Mouse (Mus musculus) heart, embryonic 16.5 days (tissue): ENCODE results near the gene Nadk2. TPM values are rescaled to one million over a fixed set of nuclear protein-coding genes. Genes with fewer than 3 reads are reported as not detected.

Experiments
- ATAC-seq: fragments of 200-750 bp; cut with Nextera tagmentation; replicated peaks from 2 replicates; pipeline ENCODE4 v1.8.0; 2017; ENCODE audit warnings: moderate number of reproducible peaks; ENCODE audit not compliant: insufficient read depth, low FRiP score; ENCODE audit errors: extremely low read depth
- H3K27ac ChIP-seq: fragments of 300-500 bp; sonication (generic); 2 replicates; pipeline ENCODE4 v1.5.1; 2014; ENCODE audit warnings: mild to moderate bottlenecking, low read length, control low read depth, moderate library complexity
- H3K27me3 ChIP-seq: fragments of 300-500 bp; sonication (generic); 2 replicates; pipeline ENCODE4 v1.6.1; 2014; ENCODE audit warnings: low read length, mixed read lengths; ENCODE audit not compliant: control insufficient read depth, insufficient read depth
- H3K36me3 ChIP-seq: fragments of 300-500 bp; sonication (generic); 2 replicates; pipeline ENCODE4 v1.6.1; 2014; ENCODE audit not compliant: control insufficient read depth, insufficient read depth
- H3K4me1 ChIP-seq: fragments of 300-500 bp; sonication (generic); 2 replicates; pipeline ENCODE4 v1.6.1; 2014; ENCODE audit warnings: low read length, mixed read lengths; ENCODE audit not compliant: control insufficient read depth, insufficient read depth
- H3K4me2 ChIP-seq: fragments of 300-500 bp; sonication (generic); 2 replicates; pipeline ENCODE4 v1.6.1; 2014; ENCODE audit warnings: low read depth, mild to moderate bottlenecking, control low read depth, low read length
- H3K4me3 ChIP-seq: fragments of 300-500 bp; sonication (generic); 2 replicates; pipeline ENCODE4 v1.5.1; 2014; ENCODE audit warnings: mild to moderate bottlenecking, control low read depth, low read length
- H3K9ac ChIP-seq: fragments of 300-500 bp; sonication (generic); 2 replicates; pipeline ENCODE4 v1.6.1; 2014; ENCODE audit warnings: low read length, control low read depth
- H3K9me3 ChIP-seq: fragments of 300-500 bp; sonication (generic); replicated peaks from 2 replicates; pipeline ENCODE4 v1.6.1; 2016; ENCODE audit warnings: low read length; ENCODE audit not compliant: control insufficient read depth
- WGBS: fragments of 180-500 bp; shearing (Covaris S2); extraction: QIAGEN DNeasy Blood & Tissue Kit; methylation state at CpG from one replicate; pipeline ENCODE4 v1.1.7; 2014; 5-methylcytosine and 5-hydroxymethylcytosine counted together
- polyA plus RNA-seq: library from polyadenylated mRNA; unstranded; fragments of >200 nt; fragmentation: Nextera tagmentation; extraction: Ambion mirVana; gene quantifications from 2 replicates; pipeline ENCODE4 v1.2.1, GENCODE M21; 2015

The Nadk2 gene
- polyA plus RNA-seq, 1 experiment from 2014 or later, result 45.8 TPM

DNA sequence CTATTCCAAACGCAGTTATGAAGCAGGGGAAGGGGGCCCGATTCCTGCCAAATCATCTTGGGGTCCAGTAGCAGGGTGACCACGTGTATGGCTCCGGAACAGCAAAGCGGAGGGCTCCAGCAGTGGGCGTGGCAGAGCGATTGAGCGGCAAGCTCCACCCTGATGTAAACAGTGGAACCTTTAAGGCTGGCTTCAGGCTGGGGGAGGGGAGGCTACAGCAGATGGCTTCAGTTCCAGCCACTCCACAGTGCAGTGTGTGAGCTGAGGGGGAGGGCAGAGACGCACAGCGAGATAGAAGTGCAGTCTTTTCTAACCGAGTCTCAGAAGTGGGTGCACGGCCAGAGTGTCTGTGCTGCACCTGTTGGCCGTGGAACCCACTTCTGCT is 23.3 kb downstream of the Nadk2 start:
- 12% methylated on average over 13 of the region's 13 CpGs for WGBS
- no peak overlapping the region for H3K27ac ChIP-seq
- H3K27me3 ChIP-seq, result no peaks in the 10 kb centered on the region
- H3K4me3 ChIP-seq, result no peak overlapping the region
- H3K9ac ChIP-seq, result no peak overlapping the region
- H3K9me3 ChIP-seq, result no peaks in the 10 kb centered on the region
- peak; percentile 81; the same call in 1 of the 2 replicates for ATAC-seq
- H3K4me1 ChIP-seq, result peaks cover 6% of the 10 kb centered on the region
- H3K36me3 ChIP-seq, result peaks cover 31% of the 10 kb centered on the region
- H3K4me2 ChIP-seq, result peak overlapping the region; percentile 6; the same call in 1 of the 2 replicates

DNA sequence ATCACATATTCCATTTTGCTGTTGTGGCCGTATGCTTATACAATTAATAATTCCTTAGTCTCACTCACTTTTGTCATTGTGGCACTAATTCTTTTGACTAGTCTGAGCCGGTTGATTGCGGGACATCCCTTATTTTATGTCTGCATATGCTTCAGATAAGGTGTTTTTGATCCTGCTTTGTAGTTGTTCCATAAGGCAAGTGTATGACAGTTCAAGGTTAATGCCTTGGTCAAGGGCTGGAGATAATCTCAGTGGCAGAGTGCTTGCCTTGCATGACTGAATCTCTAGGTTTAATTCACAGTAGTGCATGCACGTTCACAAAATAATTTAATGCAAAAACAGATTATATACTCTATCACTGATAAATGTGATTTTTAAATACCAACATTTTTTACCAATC is 25.8 kb downstream of the Nadk2 start:
- WGBS, result 56% methylated on average over 4 of the region's 4 CpGs
- H3K4me3 ChIP-seq, result no peak overlapping the region
- H3K9ac ChIP-seq, result no peak overlapping the region
- H3K4me1 ChIP-seq, result peaks cover 6% of the 10 kb centered on the region
- no peaks in the 10 kb centered on the region for H3K9me3 ChIP-seq
- H3K27ac ChIP-seq, result no peak overlapping the region
- ATAC-seq, result no peak
- H3K4me2 ChIP-seq, result no peak overlapping the region
- no peaks in the 10 kb centered on the region for H3K27me3 ChIP-seq
- H3K36me3 ChIP-seq, result peaks cover 42% of the 10 kb centered on the region

DNA sequence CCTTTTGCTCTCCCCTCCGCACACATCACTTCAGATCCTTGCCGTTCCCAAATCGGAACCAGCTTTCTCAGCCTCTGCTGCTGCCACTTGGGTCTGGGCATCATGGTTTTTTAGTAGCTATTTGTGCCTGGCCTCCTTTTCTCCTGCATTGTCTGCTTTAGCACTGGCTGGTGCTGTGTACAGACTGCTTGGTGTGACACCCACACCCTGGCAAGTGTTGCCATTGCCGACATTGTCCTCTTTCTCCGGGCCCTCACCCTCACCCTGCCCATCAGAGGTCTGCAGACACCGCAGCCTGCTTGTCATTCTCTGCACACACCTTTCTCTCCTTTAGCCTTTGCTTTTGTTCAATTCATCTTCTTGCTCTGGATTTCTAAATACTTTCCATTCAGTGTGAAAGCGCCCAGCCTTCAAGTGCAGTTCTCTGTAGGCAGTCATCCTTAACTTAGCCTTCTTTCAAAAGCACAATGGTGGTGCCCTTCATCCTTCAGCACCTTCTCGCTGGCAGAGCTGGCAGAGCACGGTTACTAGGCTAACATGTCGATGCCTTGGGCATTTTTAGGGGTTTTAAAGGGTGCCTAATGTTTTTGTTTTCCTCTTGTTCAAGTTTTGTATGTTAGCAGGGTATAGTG is 29.5 kb downstream of the Nadk2 start:
- Histone ChIP-seq H3K36me3 (peaks cover 51% of the 10 kb centered on the region), H3K4me1 (peaks cover 3% of the 10 kb centered on the region; the same call in 1 of the 2 replicates), H3K4me3 (no peak overlapping the region), H3K27ac (no peak overlapping the region), H3K9ac (no peak overlapping the region), H3K4me2 (no peak overlapping the region), H3K27me3 (no peaks in the 10 kb centered on the region), H3K9me3 (no peaks in the 10 kb centered on the region)
- ATAC-seq, result no peak
- WGBS, result 96% methylated on average over 10 of the region's 10 CpGs

DNA sequence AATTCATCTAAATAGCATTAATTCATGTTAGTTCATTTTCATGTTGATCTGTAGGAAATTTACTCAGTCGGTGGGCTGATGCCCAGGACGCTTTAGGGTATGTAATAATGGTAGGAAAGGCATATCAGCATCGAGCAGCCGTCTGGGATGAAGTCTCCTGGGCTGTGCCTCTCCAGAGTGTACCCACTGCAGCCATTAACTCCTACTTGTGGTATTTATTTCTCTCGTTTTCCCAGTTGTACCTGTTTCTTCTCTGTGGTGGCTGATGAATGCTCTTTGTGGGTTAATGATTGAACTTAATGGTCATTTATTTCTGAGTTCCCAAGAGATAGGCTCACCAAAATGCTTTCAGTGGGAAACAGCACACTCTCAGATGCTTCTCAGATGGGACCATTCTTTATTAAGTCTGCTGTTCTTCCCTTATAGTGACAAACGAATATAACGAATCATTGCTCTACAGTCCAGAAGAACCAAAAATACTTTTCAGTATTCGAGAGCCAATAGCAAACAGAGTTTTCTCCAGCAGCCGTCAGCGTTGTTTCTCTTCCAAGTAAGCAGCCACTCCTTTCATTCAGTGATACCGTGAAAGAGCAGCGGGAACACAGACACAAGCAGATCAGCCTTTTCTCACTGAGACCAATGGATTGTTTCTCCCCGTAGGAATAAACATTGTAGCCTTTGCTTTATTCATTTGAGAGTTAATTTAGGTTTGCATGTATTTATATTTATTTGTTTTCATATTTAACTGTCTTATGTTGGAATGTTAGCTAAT is 35.4 kb downstream of the Nadk2 start:
- H3K4me3 ChIP-seq, result no peak overlapping the region
- H3K9me3 ChIP-seq, result no peaks in the 10 kb centered on the region
- no peak for ATAC-seq
- H3K4me1 ChIP-seq, result peaks cover 1% of the 10 kb centered on the region; the same call in 1 of the 2 replicates
- H3K9ac ChIP-seq, result no peak overlapping the region
- WGBS, result 83% methylated on average over 13 of the region's 13 CpGs
- H3K27ac ChIP-seq, result no peak overlapping the region
- no peak overlapping the region for H3K4me2 ChIP-seq
- H3K27me3 ChIP-seq, result no peaks in the 10 kb centered on the region
- peaks cover 43% of the 10 kb centered on the region for H3K36me3 ChIP-seq

DNA sequence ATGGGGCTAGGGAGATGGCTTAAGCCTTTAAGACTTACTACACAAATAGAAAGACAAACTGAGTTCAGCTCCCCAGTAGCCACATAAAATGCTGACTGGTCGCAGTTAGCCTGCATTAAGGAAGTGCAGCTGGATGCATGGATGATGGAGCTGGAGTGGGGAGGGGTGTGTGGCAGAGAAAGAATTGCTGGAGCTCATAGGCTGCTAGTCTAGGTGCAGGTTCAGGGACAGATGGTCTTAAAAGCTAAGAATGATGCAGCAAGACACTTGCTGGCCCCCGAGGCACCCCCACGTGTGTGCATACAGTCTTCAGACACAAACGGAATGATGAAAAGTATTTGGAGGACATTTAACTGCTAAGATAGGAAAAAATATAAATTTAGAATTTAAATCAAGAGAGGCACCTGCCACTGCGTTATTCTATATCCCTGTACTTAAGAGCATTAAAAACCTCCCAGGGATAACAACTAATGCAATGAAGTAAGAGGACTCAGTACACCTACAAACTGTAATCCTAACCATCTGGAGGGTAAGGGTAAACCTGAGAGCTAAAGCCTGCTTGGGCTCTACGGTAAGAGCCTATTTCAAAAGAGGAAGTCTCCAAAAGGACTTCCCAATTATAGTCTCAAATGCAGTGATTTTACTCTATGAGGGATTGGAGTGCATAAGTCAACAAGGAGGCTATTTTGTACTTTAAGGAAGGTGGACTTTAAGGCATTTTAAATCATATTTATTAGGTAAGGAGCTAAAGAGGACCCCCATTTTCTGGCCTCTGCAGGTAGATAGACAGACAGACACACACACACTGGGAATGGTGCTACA is 39.7 kb downstream of the Nadk2 start:
- no peak overlapping the region for H3K27ac ChIP-seq
- H3K9me3 ChIP-seq, result no peaks in the 10 kb centered on the region
- WGBS, result 85% methylated on average over 6 of the region's 6 CpGs
- H3K4me1 ChIP-seq, result peaks cover 3% of the 10 kb centered on the region; the same call in 1 of the 2 replicates
- H3K36me3 ChIP-seq, result peaks cover 32% of the 10 kb centered on the region
- no peak overlapping the region for H3K9ac ChIP-seq
- ATAC-seq, result no peak
- H3K4me2 ChIP-seq, result no peak overlapping the region
- no peak overlapping the region for H3K4me3 ChIP-seq
- no peaks in the 10 kb centered on the region for H3K27me3 ChIP-seq

DNA sequence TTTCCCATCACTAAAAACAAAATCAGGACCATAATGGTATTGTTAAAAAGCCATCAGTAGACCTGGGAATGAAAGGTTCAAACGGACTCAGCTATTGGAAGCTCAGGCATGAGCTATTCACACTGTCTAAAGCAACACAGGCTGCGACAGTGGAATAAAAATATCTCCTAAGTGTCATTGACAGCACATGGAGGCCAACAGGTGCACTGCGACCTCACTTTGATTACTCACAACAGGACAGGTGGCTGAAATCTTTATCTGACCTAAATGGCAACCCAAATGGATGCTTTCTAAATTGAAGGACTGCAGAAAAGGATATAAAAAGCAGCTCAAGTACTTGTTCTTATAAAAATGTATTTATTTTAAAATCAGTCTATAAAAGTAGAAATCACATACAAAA is 40.6 kb downstream of the Nadk2 start:
- Histone ChIP-seq H3K27me3 (no peaks in the 10 kb centered on the region), H3K27ac (no peak overlapping the region), H3K9me3 (no peaks in the 10 kb centered on the region), H3K4me2 (no peak overlapping the region), H3K4me3 (no peak overlapping the region), H3K36me3 (peaks cover 38% of the 10 kb centered on the region), H3K9ac (no peak overlapping the region), H3K4me1 (peaks cover 3% of the 10 kb centered on the region; the same call in 1 of the 2 replicates)
- ATAC-seq, result no peak
- WGBS, result 62% methylated on average over 3 of the region's 3 CpGs

DNA sequence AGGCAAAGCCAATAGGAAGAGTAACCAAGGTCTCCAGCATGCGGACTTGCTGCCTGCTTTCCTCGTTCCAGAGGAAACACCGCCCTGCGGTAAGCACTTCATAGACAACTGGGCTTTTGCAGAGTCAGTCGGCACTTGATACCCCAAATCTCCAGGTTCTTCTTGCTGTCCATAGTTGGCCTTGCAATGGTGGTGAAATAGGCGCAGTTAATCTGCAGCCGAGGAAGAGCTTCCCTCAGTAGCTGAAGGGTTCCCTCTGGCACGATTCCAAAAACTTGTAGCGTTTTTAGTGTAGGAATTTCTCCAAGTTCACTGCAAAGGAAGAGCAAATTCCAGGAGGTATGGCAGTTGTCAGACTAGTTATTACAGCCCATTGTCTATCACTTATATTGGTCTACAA is 42.5 kb downstream of the Nadk2 start:
- Histone ChIP-seq H3K36me3 (peaks cover 32% of the 10 kb centered on the region), H3K4me2 (no peak overlapping the region), H3K9ac (no peak overlapping the region), H3K27me3 (no peaks in the 10 kb centered on the region), H3K9me3 (no peaks in the 10 kb centered on the region), H3K4me3 (no peak overlapping the region), H3K27ac (no peak overlapping the region), H3K4me1 (peaks cover 3% of the 10 kb centered on the region; the same call in 1 of the 2 replicates)
- no peak for ATAC-seq
- WGBS, result 58% methylated on average over 9 of the region's 9 CpGs

DNA sequence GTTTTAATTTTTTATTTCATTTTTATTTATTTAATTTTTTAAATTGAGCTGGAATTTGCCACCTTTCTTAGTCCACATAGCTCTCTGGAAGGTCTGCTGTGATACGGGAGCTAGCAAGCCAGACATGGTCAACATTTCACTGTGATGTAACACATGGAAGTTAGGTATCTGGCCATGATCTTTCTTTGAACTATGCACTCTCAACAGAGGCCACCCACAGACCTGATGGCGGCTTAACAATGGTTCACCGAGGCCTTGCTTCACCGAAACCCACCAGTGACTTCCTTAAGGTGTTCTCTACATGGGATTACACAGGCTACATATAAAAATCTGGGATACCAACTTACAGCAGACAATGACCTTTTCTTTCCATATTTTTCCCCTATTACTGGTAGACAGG is 43.1 kb downstream of the Nadk2 start:
- H3K9me3 ChIP-seq, result no peaks in the 10 kb centered on the region
- H3K4me2 ChIP-seq, result no peak overlapping the region
- ATAC-seq, result no peak
- H3K27ac ChIP-seq, result no peak overlapping the region
- H3K4me1 ChIP-seq, result peaks cover 3% of the 10 kb centered on the region; the same call in 1 of the 2 replicates
- H3K4me3 ChIP-seq, result no peak overlapping the region
- WGBS, result 89% methylated on average over 4 of the region's 4 CpGs
- H3K27me3 ChIP-seq, result no peaks in the 10 kb centered on the region
- H3K36me3 ChIP-seq, result peaks cover 35% of the 10 kb centered on the region
- H3K9ac ChIP-seq, result no peak overlapping the region
